Mouse (Mus musculus): ENCODE measurements around the gene Slc25a33.
A peak's percentile ranks its signal among the peaks of the same experiment; 100 is the strongest.

The Slc25a33 gene

DNA sequence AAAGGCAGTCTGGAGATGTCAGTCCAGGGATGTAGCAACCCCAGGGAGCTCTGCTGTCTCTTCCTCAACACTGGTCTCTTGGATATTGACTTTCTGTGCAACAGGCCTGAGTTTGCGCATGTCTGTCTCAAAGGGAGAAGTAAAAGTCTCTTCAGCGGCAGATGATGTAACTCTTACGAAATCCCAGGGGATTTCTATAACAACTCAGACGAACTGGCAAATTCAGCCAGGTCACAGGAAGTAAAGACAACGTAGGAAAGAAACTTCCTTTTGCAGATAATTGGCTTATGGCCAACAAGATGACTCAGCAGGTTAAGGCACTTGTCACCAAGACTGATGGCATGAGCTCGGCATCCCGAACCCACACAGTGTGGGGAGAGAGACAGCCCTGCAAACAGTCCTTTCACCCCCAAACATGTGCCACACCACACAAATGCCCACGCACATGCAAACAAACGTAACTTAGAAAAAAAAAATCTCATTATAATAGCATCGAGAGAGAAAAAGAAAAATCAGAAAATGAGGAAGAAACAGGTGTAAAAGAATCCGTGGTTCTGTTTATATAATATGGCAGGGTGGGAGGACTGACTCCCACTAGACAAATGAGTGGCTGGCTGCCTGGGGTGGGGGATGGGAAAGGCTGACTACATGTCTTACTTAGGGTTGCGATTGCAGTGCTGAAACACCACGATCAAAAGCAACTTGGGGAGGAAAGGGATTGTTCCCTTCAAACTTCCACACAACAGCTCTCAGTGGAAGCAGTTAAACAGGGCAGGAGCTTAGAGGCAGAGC, 6.7 kb upstream of the Slc25a33 start:
- TF ChIP-seq GATA4 (IDR thresholded peaks at IDR 0.05; ENCODE audit: insufficient replicate concordance, low read length) = no peak

DNA sequence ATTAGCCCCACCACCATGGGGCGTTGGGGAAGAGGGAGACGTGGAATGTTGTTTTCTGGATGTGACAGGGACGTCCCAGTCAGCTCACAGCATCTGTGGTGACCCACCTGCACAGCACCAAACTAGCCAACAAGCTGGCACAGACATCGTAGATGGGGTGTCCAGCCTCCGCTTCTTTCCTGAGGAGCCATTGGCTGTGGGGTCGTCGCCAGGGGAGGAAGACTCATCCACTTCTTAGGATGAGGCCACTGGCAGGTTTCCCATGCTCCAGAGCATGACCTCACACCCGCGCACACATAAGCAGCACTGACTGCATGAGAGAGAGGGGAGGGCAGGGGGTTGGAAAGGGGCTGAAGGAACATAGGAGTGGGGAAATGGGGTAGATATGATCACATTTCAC, 5.9 kb upstream of the Slc25a33 start:
- TF ChIP-seq GATA4 (IDR thresholded peaks at IDR 0.05; ENCODE audit: insufficient replicate concordance, low read length) = no peak

DNA sequence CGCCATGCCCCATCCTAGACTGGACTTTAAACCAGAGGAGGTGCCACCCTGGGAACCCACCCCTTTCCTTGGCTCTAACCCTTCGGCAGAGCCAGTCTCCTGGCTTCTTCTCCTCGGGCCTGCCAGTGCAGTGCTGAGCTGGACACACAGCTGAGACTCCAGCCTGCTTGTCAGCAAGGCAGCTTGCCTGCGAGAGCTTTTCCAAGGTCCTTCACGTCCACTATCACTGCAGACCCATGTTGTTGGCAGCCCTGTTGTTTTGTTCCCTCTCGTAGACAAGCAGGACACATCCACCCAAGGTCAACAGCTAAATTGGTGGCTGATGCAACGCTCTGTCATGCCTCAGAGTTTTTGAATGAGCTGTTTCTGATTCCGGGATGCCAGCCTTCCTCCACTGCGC, 3.0 kb upstream of the Slc25a33 start:
- TF ChIP-seq GATA4 (IDR thresholded peaks at IDR 0.05; ENCODE audit: insufficient replicate concordance, low read length) = no peak

DNA sequence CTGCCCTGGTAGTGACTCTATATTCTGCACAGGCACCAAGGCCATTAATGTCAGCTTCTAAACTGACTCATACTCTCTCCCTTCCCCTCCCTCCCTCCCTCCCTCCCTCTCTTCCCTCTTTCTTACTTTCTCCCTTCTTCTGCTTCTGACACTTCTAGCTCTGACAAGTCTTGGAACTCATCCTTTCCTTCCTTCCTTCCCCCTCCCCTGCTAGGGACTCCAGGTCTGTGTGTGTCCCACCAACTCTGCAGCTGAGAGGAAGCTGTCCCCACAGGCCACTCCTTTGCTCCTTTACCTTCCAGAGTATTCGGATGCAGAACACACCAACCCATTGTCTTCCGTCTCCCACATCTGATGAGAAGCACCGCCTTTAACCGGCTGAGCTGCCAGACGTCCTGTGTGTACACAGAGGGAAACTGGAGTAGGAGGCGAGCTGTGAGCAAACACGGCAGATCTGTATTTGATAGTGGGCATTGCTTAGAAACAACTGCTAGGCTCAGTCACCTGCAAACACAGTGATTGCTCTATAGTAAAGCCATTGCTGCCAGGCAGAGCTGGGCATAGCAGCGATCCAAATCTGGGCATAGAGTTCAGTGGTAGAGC, 1.8 kb upstream of the Slc25a33 start:
- peak; percentile 7; the same call in 1 of the 2 replicates for TF ChIP-seq GATA4 (IDR thresholded peaks at IDR 0.05; ENCODE audit: insufficient replicate concordance, low read length)

DNA sequence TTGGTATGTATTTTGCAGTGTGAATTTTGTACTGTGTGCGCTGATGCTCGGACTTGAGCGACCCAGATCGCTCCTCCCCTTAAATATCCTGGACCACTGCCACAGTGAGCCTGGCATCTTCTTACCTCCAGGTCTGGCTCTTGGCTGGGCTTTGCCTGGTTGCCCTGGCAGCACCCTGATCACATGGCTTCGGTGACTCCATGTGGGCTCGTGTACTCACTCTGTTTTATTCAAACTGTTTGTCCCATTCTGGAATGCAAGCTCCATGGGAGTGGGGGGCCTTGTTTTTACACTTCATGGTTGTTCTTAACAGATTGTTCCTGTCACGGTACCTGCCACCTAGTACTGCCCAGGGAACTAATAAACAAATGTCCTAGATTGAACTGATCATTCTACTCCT, 1.3 kb upstream of the Slc25a33 start:
- TF ChIP-seq GATA4 (IDR thresholded peaks at IDR 0.05; ENCODE audit: insufficient replicate concordance, low read length) = no peak

DNA sequence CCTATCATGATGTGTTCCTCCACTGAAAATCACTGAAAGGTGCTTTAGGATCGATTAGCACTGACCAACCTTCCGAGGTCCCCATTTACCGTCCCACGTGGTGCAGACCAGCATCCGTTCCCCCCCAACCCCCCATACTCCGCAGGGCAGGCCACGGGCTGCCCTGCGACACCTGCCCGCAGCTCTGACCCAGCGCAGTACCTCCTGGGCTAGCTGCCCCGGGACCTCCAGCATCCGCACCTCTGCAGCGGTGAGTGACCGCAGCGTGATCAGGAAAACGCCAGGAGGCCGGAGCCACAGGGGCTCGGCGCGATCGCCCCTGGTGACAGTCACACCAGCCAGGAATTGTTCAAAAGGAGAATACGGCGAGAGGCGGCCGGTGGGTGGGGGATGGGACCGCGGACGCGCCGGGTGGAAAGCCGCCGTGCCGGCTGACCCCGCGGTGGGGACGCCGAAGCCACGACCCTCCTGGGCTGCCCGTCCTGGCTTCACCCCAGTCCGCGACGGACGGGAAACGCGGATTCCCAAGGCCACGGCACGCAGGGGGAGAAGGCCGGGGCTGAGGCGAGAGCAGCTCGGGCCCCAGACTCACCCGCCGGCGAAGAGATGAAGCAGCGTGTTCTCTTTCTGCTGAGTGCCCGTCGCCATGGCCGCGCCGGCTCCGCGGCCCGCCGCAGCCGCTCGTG, 526 bp downstream of the Slc25a33 start:
- TF ChIP-seq GATA4 (IDR thresholded peaks at IDR 0.05; ENCODE audit: insufficient replicate concordance, low read length) = no peak

DNA sequence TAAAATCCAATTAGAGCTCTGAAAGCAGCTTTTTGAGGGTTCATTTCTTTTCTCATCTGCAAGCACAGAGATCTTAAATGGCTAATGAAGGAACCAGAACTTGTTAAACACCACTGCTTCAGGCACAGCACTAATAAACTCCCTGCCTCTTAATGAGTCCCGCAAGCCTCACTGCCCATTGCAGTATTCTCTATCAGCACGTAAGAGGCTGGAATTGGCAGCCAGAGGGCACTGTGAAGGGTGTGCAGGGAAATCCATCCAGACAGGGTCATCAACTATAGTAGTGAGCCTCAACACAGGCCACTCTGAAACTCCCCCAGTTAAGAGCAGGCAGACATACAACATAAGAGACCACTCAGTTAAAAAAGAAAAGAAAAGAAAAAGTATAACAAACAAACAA, 1.7 kb downstream of the Slc25a33 start:
- no peak for TF ChIP-seq GATA4 (IDR thresholded peaks at IDR 0.05; ENCODE audit: insufficient replicate concordance, low read length)

DNA sequence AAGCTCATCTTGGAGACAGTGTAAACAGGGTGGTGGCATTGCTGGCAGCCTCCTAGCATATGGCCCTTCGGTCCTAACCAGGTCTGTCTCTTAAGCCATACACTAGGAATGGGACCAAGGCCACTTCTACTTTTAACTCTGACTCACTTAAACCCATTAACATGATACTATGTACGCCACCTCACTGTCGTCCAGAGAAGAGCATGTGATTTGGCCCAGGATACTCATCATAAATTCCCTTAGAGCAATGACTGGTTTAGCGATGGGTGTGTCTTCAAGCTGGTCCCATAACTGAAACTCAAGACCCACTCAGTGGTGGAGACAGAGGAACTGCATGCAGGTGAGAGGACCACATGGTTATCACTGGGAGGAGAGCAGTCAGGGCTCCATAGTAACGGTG, 8.9 kb downstream of the Slc25a33 start:
- no peak for TF ChIP-seq GATA4 (IDR thresholded peaks at IDR 0.05; ENCODE audit: insufficient replicate concordance, low read length)

DNA sequence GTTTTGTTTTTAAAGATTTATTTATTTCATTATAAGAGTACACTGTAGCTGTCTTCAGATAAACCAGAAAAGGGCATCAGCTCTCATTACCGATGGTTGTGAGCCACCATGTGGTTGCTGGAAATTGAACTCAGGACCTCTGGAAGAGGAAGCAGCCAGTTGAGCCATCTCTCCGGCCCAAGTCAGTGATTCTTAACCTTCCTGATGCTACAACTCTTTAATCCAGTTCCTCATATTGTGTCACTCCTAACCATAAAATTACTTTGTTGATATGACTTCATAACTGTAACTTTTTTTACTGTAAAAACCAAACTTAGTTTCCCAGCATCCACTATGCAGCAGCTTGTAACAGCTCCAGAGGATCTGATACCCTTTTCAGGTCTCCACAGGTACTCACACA, 10.7 kb downstream of the Slc25a33 start:
- no peak for TF ChIP-seq GATA4 (IDR thresholded peaks at IDR 0.05; ENCODE audit: insufficient replicate concordance, low read length)

DNA sequence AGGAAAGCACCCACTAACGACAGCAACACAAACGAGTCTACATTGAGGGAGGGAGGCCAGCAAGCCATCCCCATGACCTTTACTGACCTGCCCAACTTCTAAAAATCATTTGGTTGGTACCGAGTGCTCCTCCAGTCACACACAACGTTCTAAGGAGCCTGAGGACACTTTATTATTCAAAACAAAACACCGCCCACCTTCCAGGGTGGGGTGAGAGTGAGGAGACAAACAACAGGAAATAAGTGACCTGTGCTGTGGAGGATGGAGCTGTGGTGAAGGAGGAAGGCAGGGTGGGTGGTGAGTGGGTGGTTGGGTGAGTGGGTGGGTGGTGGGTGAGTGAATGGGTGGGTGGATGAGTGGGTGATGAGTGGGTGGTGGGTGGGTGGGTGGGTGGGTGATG, 14.6 kb downstream of the Slc25a33 start:
- no peak for TF ChIP-seq GATA4 (IDR thresholded peaks at IDR 0.05; ENCODE audit: insufficient replicate concordance, low read length)

DNA sequence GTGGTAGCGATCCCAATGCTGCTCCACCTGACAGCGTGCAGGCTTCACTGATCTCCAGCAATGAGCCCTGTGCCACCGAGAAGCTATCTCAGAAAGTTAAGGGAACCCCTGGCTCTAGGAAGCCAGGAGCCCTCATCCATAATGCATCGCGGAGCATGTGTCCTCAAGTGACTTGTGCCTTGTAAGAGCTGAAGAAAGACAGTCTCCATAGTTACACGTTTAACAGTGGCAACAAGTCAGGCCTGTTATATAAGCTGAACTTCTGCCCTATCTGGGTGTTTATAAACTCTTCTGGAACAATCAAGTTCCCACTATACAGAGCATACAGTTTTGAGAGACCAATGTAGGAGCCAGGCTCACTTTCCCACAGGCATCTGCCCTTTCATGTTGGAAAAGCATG, 15.7 kb downstream of the Slc25a33 start:
- no peak for TF ChIP-seq GATA4 (IDR thresholded peaks at IDR 0.05; ENCODE audit: insufficient replicate concordance, low read length)

DNA sequence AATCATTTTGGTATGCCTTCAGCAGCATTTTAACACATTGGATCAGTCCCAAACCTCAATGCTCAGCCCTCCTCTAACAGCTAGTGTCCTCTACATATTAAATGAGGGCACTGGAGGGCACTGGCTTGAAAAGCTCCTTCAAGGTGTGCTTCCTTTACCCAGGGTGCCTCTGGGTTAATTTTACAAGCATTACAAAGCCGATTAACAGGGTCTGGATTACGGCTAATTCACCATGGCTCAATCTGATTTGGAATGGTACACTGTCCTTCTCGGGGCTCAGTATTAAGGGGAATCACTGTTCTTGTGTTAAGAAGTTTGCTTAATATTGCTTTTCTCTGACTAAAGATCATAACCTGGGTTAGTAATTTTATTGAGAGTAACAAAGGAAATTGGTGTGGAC, 21.2 kb downstream of the Slc25a33 start:
- no peak for TF ChIP-seq GATA4 (IDR thresholded peaks at IDR 0.05; ENCODE audit: insufficient replicate concordance, low read length)

DNA sequence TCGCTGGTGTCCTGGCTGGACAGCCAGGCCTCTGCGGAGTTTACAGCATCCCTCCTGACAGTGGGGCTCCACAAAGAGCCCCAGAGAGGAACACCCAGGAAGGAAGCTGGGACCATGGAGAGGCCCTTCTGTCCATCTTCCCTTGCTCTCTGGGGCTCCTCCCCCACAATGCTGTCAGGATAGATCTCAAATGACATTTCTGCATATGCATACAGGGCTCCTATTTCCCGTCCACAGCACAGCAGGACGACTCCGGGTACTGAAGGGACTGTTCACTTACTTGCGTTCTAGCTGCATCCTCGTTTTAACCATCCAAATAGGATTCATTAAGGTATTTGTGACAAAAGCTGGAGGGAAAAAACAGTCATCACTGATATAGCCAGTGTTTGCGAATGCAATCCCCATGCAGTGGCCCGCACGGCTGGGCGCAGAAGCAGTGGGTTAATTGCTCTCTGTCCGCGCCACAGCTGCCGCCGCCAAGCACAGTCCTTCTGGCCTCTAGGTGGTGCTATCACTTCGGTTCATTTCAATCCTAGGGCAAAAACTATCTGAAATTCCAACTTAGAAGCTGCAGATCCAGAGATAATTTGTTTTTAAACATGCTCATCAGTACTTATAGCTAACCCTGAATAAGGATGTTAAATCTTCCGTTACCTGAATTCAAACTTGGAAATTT, 21.8 kb downstream of the Slc25a33 start:
- TF ChIP-seq GATA4 (IDR thresholded peaks at IDR 0.05; ENCODE audit: insufficient replicate concordance, low read length) = no peak

DNA sequence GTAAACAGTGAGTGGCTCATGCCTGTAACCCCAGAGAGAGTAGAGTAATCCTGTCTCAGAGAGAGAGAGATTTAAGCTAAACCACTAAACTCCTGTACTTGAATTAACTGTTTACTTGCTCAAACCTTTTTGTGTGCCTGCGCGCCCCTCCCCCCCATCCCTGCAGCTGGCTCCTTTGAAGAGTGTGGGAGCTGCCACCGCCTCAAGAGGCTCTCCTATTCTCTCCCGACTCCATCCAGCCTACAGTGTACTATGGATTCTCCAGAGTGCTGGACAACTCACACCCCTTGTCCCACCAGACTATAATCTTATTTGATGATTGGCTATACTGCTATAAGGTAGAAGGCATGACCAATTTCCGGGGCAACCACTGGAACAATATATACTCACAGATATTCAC, 23.4 kb downstream of the Slc25a33 start:
- no peak for TF ChIP-seq GATA4 (IDR thresholded peaks at IDR 0.05; ENCODE audit: insufficient replicate concordance, low read length)

DNA sequence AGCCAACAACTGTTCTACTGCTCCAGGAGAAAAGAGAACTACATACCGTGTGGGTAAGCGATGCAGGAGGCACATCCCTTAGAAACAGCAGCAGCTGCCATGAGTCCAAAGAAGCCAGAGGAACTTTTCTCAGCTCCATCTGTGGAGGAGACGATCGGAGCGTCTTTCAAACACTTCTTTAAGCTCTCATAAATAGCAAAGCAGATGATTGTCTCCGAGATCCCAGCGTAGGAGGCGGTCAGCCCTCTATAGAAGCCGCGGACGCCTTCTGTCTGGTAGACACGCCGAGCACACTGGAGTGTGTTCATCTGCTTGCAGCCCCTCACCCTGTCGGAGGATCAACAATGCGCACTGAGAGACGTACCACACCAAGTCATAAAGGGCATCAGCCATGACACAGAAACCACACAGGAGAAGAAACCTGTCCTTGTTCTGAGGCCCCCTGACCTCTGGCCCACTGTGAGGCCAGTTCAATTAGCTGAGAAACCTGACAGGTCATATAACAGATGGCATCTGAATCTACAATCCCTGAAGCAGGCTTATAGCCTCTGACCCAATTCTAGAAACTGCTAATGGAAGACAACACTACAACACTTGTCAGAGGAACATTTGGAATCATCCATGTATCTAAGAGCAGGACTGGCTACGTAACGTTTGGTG, 24.9 kb downstream of the Slc25a33 start:
- TF ChIP-seq GATA4 (IDR thresholded peaks at IDR 0.05; ENCODE audit: insufficient replicate concordance, low read length) = no peak
